Comparison of ENCODE assay signal across 22 mouse cellular contexts in the genomic region with DNA sequence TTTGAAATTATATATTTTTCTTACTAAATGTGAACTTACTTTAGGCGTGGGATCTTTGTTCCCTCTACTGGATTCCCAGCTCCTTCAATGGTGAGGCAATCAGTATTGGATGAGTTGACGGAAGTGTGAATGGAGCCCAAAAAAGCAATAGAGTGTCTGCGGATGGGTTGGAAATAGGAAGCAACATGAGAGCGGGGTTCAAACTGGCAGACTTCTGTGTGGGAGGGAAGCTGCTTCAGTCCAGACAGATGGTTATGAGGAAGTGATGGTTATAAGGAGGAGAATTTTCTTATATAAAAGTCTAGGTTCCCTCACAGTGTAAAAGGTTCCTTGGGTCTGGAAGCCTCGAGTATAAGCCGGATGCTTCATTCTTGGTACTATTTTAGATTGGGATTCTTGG. TPM values are rescaled to one million over a fixed set of nuclear protein-coding genes. Genes with fewer than 3 reads are reported as not detected.
A peak's percentile ranks its signal among the peaks of the same experiment; 100 is the strongest.
DNase-seq lines count a peak whose midpoint lies in the region; ATAC-seq lines count a peak whose summit lies in the region.
"Had no signal": no experiment of that assay in that cellular context is flagged by ENCODE, and none has a peak within 500 bp of the region (broad histone marks: within the 10 kb centered on the region; RNA-seq: fewer than 3 reads in every experiment).

No protein-coding gene starts in this region.

- peak; percentile 19 to 44 for DNase-seq in frontal cortex, postnatal 36 days (ENCODE audit: low spot score in 2 of 2)
- DNase-seq in frontal cortex, postnatal 14 days (ENCODE audit: low spot score in 2 of 2) = no peak
- peak; percentile 11 to 77 for DNase-seq in left cerebral cortex, postnatal 25 days (ENCODE audit: low spot score in 2 of 2)
- DNase-seq in left cerebral cortex, postnatal 36 days (ENCODE audit: low spot score in 2 of 2) = no peak
- peak; percentile 86 for DNase-seq in brain, adult 2 months (ENCODE audit: low read depth, low spot score)
- DNase-seq in adrenal gland, adult 8-10 months = no peak
- DNase-seq: adrenal gland, postnatal 36 days; cerebellum, adult 11 months; cerebellum, adult 8-10 months; cerebellum, postnatal 14 days; embryo, embryonic 11 days; gastrocnemius, postnatal 10 days; heart, postnatal 36 days had no signal

- ATAC-seq in megakaryocyte progenitor cell, adult 5-6 weeks (replicated peaks; ENCODE audit: poor library complexity) = peak; percentile 38; the same call in 1 of the 2 replicates
- ATAC-seq: activated CD4-positive, CD25-positive, alpha-beta regulatory T cell, adult 4 months; forebrain, embryonic 14.5 days; Patski had no signal

- intact Hi-C loops in left cerebral cortex, postnatal 25 days (cut with DNase I) = loop anchor here (1.0 kb wide), 1 partner anchor 55 kb away; no protein-coding TSS in a partner anchor
- intact Hi-C loops in left cerebral cortex, postnatal 36 days (cut with DNase I) = no loop called here

RNA-seq across cellular contexts. Expression of a gene that starts 38.6 kb away (rescaled TPM):
- not detected for total RNA-seq in left cerebral cortex, postnatal 25 days (2021)
- total RNA-seq in left cerebral cortex, postnatal 36 days (2021) = not detected
- total RNA-seq in megakaryocyte progenitor cell, adult 5-6 weeks (2015) = not detected in 2 replicates
- total RNA-seq in megakaryocyte progenitor cell, adult 5-6 weeks (2017) = not detected in 2 replicates
- total RNA-seq in adrenal gland, adult 8-10 months (2022) = not detected
- total RNA-seq: adrenal gland, adult 18-20 months; adrenal gland, postnatal 36 days; CH12.LX; common myeloid progenitor, adult 5-6 weeks; gastrocnemius, postnatal 10 days; gastrocnemius, postnatal 4 days; heart, adult 8-10 months; heart, postnatal 36 days had no signal

RNA-seq across cellular contexts. Expression of a gene that starts 58.5 kb away (rescaled TPM):
- 1 to 10 TPM; 7.4 to 7.7 TPM for total RNA-seq in left cerebral cortex, postnatal 25 days (2021)
- 1 to 10 TPM; 8.0 to 9.1 TPM for total RNA-seq in left cerebral cortex, postnatal 36 days (2021)
- total RNA-seq in megakaryocyte progenitor cell, adult 5-6 weeks (2015) = 0.67 and 1.3 TPM in 2 replicates
- 0.37 and 1.0 TPM in 2 replicates for total RNA-seq in megakaryocyte progenitor cell, adult 5-6 weeks (2017)
- total RNA-seq in adrenal gland, adult 8-10 months (2022) = 10 to 100 TPM; 11.2 to 15.8 (median 12.5) TPM

Comparison
In these comparisons a context has a peak if more than half of its experiments do, and no peak if none do; other contexts are left out.
1. DNase-seq: peak in frontal cortex, postnatal 36 days (2 of 2), left cerebral cortex, postnatal 25 days (2 of 2) and brain, adult 2 months (single experiment); none in frontal cortex, postnatal 14 days (0 of 2), left cerebral cortex, postnatal 36 days (0 of 2) and adrenal gland, adult 8-10 months (single experiment).